Mouse (Mus musculus) cortical plate, adult 2 months (tissue): ENCODE data around the gene Pard3b.

Source experiments
- CTCF ChIP-seq: fragments of 200-500 bp; IDR thresholded peaks from 2 replicates; pipeline ENCODE4 v1.5.1; 2011; ENCODE audit warnings: mild to moderate bottlenecking, control low read depth, low read length; ENCODE audit not compliant: insufficient read depth; ENCODE audit errors: extremely low read depth
- POLR2A ChIP-seq: fragments of 200-500 bp; IDR thresholded peaks from 2 replicates; pipeline ENCODE4 v1.6.1; 2011; ENCODE audit warnings: mild to moderate bottlenecking, low read length, control low read depth; ENCODE audit not compliant: insufficient read depth; ENCODE audit errors: extremely low read depth

DNA sequence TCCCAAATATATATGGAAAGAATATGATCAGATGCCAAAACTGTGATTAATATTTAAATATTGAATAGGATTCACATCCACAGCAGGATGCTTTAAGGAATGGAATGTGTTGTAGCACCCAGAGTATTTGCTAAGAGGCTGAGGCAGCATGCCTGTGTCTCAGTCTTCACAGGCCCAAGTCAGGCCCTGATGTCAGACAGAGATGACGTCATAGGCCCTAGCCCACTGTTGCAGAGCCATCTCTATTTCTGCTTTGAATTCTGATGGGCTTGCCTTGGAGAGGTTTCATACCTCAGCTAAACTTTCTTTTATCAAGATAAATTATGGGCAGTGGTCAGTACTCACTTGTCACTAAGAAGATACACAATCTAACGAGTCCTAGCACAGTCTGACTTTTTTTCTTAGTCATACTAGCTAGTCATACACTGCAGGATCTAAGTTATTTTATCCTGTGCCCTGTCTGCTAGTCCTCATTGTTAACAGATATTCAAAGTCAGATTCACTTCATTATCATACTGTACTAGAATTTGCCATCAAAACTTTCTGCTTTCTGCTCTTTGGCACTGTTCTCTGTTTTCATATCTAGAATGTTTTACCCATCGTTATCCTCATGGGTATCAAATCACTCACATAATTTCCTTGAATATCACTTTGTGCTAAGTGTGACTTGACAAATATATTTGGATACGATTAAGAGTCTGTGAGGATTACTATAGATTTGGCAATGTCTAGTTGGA is 264.8 kb downstream of the Pard3b start:
- TF ChIP-seq CTCF = no peak
- TF ChIP-seq POLR2A = no peak
